ENCODE assay signal across 20 mouse cellular contexts in genomic region chr5:146916806-146917205, GRCm38 (mm10). TPM values are rescaled to one million over a fixed set of nuclear protein-coding genes. Genes with fewer than 3 reads are reported as not detected.
DNase-seq lines count a peak whose midpoint lies in the region; ATAC-seq and TF ChIP-seq lines count a peak whose summit lies in the region.
"Had no signal": no experiment of that assay in that cellular context is flagged by ENCODE, and none has a peak within 500 bp of the region (broad histone marks: within the 10 kb centered on the region; RNA-seq: fewer than 3 reads in every experiment).

No protein-coding gene starts in this region.

- WGBS in intestine, postnatal 0 days, result 41% methylated on average over 6 of the region's 6 CpGs

- no peak overlapping the region for H3K4me3 ChIP-seq in intestine, postnatal 0 days (ENCODE audit: low read depth, low read length)
- H3K4me3 ChIP-seq: forebrain, embryonic 10.5 days; forebrain, embryonic 13.5 days; hindbrain, embryonic 12.5 days; hindbrain, embryonic 15.5 days had no signal

- TF ChIP-seq CTCF in intestine, postnatal 0 days (IDR thresholded peaks at IDR 0.05; ENCODE audit: low read depth), result no peak

- DNase-seq in 416B (ENCODE audit: low read depth) (peak; percentile 97), ES-CJ7 (ENCODE audit: low read depth, low spot score) (peak; percentile 92), ZHBTc4 (ENCODE audit: low read depth, low spot score) (peak; percentile 87)
- no peak for DNase-seq in thymus, postnatal 25 days
- no peak for DNase-seq in cerebellum, adult 11-12 months
- DNase-seq: adrenal gland, postnatal 10 days; adrenal gland, postnatal 36 days; cerebellum, adult 2 months; cerebellum, postnatal 36 days; gastrocnemius, postnatal 14 days; heart, adult 11 months; kidney, adult 18-20 months had no signal

- no peak overlapping the region for H3K27ac ChIP-seq in intestine, postnatal 0 days (ENCODE audit: low read depth, low read length)
- H3K27ac ChIP-seq: forebrain, embryonic 10.5 days; forebrain, embryonic 13.5 days; hindbrain, embryonic 12.5 days; hindbrain, embryonic 15.5 days had no signal

- H3K4me1 ChIP-seq in intestine, postnatal 0 days (replicated peaks; ENCODE audit: control insufficient read depth, insufficient read depth, low read length), result no peaks in the 10 kb centered on the region

- no peak for ATAC-seq in intestine, postnatal 0 days
- ATAC-seq: forebrain, embryonic 13.5 days; forebrain, embryonic 16.5 days had no signal

- no peaks in the 10 kb centered on the region for H3K36me3 ChIP-seq in intestine, postnatal 0 days (ENCODE audit: control insufficient read depth, insufficient read depth)
- H3K36me3 ChIP-seq: forebrain, embryonic 10.5 days; hindbrain, embryonic 12.5 days; hindbrain, embryonic 15.5 days had no signal

- no peak overlapping the region for H3K9ac ChIP-seq in intestine, postnatal 0 days (ENCODE audit: low read depth, low read length)
- H3K9ac ChIP-seq: forebrain, embryonic 13.5 days; hindbrain, embryonic 12.5 days; hindbrain, embryonic 15.5 days had no signal

- no peaks in the 10 kb centered on the region for H3K27me3 ChIP-seq in intestine, postnatal 0 days (replicated peaks; ENCODE audit: control insufficient read depth, insufficient read depth, low read length)
- H3K27me3 ChIP-seq: CH12.LX had no signal

- H3K9me3 ChIP-seq in intestine, postnatal 0 days (ENCODE audit: control insufficient read depth), result no peaks in the 10 kb centered on the region
- H3K9me3 ChIP-seq: forebrain, embryonic 10.5 days; forebrain, embryonic 13.5 days; hindbrain, embryonic 12.5 days; hindbrain, embryonic 15.5 days had no signal

- H3K4me2 ChIP-seq in intestine, postnatal 0 days (replicated peaks; ENCODE audit: low read depth), result no peak overlapping the region
- H3K4me2 ChIP-seq: forebrain, embryonic 13.5 days; heart, embryonic 11.5 days; hindbrain, embryonic 12.5 days; hindbrain, embryonic 15.5 days had no signal

RNA-seq across cellular contexts. Expression of gene Gtf3a, which starts 31.7 kb away (rescaled TPM):
- 64.9 and 66.6 TPM in 2 replicates for polyA plus RNA-seq in intestine, postnatal 0 days (2015; fragmentation: Nextera tagmentation; extraction: Ambion mirVana)

RNA-seq across cellular contexts. Expression of gene Mtif3, which starts 46.8 kb away (rescaled TPM):
- polyA plus RNA-seq in intestine, postnatal 0 days (2015; fragmentation: Nextera tagmentation; extraction: Ambion mirVana), result 29.9 and 32.3 TPM in 2 replicates

Comparison
In these comparisons a context has a peak if more than half of its experiments do, and no peak if none do; other contexts are left out.
1. DNase-seq: peak in 416B (single experiment), ES-CJ7 (single experiment) and ZHBTc4 (single experiment); none in thymus, postnatal 25 days (single experiment) and cerebellum, adult 11-12 months (single experiment).